Mouse (Mus musculus): ENCODE data around the gene Polr2b. TPM values are rescaled to one million over a fixed set of nuclear protein-coding genes. Genes with fewer than 3 reads are reported as not detected.

Gene Polr2b
- total RNA-seq (2023), result 10 to 100 TPM; 34.4 to 36.4 TPM

DNA sequence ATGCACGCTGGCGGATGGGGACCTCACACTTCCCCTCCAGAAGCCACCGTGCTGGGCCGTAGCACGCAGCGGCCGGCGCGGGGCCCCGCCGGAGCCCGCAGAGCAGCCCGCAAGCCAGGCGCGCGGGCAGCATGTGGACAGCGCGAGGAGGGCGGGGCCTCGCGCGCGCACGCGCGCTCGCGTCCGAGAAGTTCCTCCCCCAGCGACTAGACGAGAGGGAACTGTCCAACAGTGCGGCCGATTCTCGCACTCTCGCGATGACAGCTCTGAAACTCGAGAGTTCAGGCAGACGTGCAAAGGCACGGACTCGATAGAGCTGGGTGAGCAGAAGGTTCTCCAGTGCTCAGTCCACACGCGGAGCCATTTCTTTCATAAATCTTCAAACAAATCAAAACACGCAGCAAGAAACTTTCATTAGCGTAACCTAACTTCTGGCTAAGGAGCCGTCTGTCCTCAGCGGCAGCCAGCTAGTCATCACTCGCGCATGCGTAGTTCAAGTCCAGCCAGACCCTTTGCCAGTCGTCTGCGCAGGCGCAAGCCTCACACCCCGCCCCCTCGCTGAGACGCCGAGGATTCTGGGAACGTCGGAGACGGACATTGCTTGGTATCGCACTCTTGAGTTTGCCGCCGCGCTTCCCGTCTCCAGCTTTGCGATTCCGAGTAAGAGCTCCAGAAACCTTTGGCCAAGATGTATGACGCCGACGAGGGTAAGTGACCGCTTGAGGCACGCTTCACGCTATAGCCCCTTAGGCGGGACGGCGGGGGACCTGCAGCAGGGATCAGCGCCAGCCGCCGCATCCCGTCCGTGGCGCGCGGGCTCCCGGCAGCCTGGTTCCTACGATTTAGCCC lies at the start of gene Polr2b, which contains the start of gene Noa1:
Gene Polr2b, plus strand, starts transcription at position 224 of the 849 bp plus-strand sequence.
Gene Noa1, minus strand, starts transcription at position 161 of the 849 bp plus-strand sequence.

GRCm38 (mm10) chr5:77265081-77265670 lies 44.8 kb upstream of the Polr2b start, which contains the start of gene Rest:
TSS of gene Rest (plus strand) at chr5:77265491.

Other genes starting within 250 kb of the Polr2b start
- gene Hopx, start 195.0 kb upstream of the Polr2b start, total RNA-seq (2023), result 10 to 100 TPM; 39.3 to 41.7 TPM
- gene Spink2, start 98.7 kb upstream of the Polr2b start, total RNA-seq (2023), result 1 to 10 TPM; 9.1 to 9.9 TPM
- 10 to 100 TPM; 22.6 to 24.5 TPM for gene Rest, start 44.7 kb upstream of the Polr2b start, total RNA-seq (2023)
- gene Noa1, start 63 bp upstream of the Polr2b start, total RNA-seq (2023), result 10 to 100 TPM in 1 of 2 experiments, 1 to 10 TPM in 1; 10.0 to 13.2 TPM
- 1 to 10 TPM in 1 of 2 experiments, under 1 TPM in 1; 0.86 to 2.2 TPM for gene Igfbp7, start 97.9 kb downstream of the Polr2b start, total RNA-seq (2023)

Data from neutrophil, adult 83 days (primary cell).